Mouse (Mus musculus) heart, embryonic 12.5 days (tissue): ENCODE measurements at regions not wholly inside any gene's neighbourhood (a gene's known extent, or its start where the extent isn't known, plus 50 kb on each side); places are given as distances from the start of the nearest gene placed in this dataset.

Source experiments
- ATAC-seq: fragments of 200-750 bp; cut with Nextera tagmentation; 2 replicates; pipeline ENCODE4 v1.8.0; 2017; ENCODE audit warnings: moderate TSS enrichment, moderate library complexity; ENCODE audit not compliant: insufficient number of reproducible peaks, low FRiP score
- H3K27ac ChIP-seq: fragments of 300-500 bp; sonication (generic); 2 replicates; pipeline ENCODE4 v1.5.1; 2016; ENCODE audit warnings: mild to moderate bottlenecking, moderate library complexity; ENCODE audit not compliant: poor library complexity, severe bottlenecking
- H3K27me3 ChIP-seq: fragments of 300-500 bp; sonication (generic); replicated peaks from 2 replicates; pipeline ENCODE4 v1.6.1; 2016; ENCODE audit warnings: mild to moderate bottlenecking, moderate library complexity
- H3K36me3 ChIP-seq: fragments of 300-500 bp; sonication (generic); 2 replicates; pipeline ENCODE4 v1.6.1; 2016; ENCODE audit warnings: mild to moderate bottlenecking, moderate library complexity
- H3K4me1 ChIP-seq: fragments of 300-500 bp; sonication (generic); replicated peaks from 2 replicates; pipeline ENCODE4 v1.6.1; 2016; ENCODE audit warnings: mild to moderate bottlenecking
- H3K4me2 ChIP-seq: fragments of 300-500 bp; sonication (generic); 2 replicates; pipeline ENCODE4 v1.6.1; 2016; ENCODE audit warnings: mild to moderate bottlenecking, moderate library complexity
- H3K4me3 ChIP-seq: fragments of 300-500 bp; sonication (generic); 2 replicates; pipeline ENCODE4 v1.5.1; 2016; ENCODE audit warnings: mild to moderate bottlenecking
- H3K9ac ChIP-seq: fragments of 300-500 bp; sonication (generic); 2 replicates; pipeline ENCODE4 v1.6.1; 2016; ENCODE audit warnings: mild to moderate bottlenecking, moderate library complexity
- H3K9me3 ChIP-seq: fragments of 300-500 bp; sonication (generic); replicated peaks from 2 replicates; pipeline ENCODE4 v1.6.1; 2016; ENCODE audit warnings: mild to moderate bottlenecking, moderate library complexity
- WGBS: fragments of 180-500 bp; shearing (Covaris S2); methylation state at CpG from one replicate; pipeline ENCODE4 v1.1.7; 2016; 5-methylcytosine and 5-hydroxymethylcytosine counted together

- no peak overlapping the region for H3K27ac ChIP-seq
- no peak overlapping the region for H3K4me2 ChIP-seq
- 84% methylated on average over 6 of the region's 6 CpGs for WGBS
- no peak for ATAC-seq
- H3K4me3 ChIP-seq: no peak overlapping the region
- H3K9me3 ChIP-seq: 0 out of 2 replicates have a peak, but pooled peaks cover 2% of the 10 kb centered on the region
- no peak overlapping the region for H3K9ac ChIP-seq
- no peaks in the 10 kb centered on the region for H3K4me1 ChIP-seq
- no peaks in the 10 kb centered on the region for H3K36me3 ChIP-seq
- peaks cover 6% of the 10 kb centered on the region; the same call in 1 of the 2 replicates for H3K27me3 ChIP-seq
Observed at GRCm38 (mm10) chr7:136283770-136284169, 567.6 kb upstream of the Mki67 start.

GRCm38 (mm10) chr7:136285606-136286005 is 569.4 kb upstream of the Mki67 start:
- 0 out of 2 replicates have a peak, but pooled peaks cover 2% of the 10 kb centered on the region for H3K9me3 ChIP-seq
- no peak for ATAC-seq
- H3K36me3 ChIP-seq: no peaks in the 10 kb centered on the region
- H3K27me3 ChIP-seq: peaks cover 2% of the 10 kb centered on the region; the same call in 1 of the 2 replicates
- no peak overlapping the region for H3K9ac ChIP-seq
- H3K4me1 ChIP-seq: no peaks in the 10 kb centered on the region
- 83% methylated on average over 1 of the region's 1 CpGs for WGBS
- no peak overlapping the region for H3K4me3 ChIP-seq
- no peak overlapping the region for H3K27ac ChIP-seq
- no peak overlapping the region for H3K4me2 ChIP-seq

GRCm38 (mm10) chr7:136293536-136294145 is 577.5 kb upstream of the Mki67 start:
- Histone ChIP-seq H3K36me3 (no peaks in the 10 kb centered on the region), H3K27ac (no peak overlapping the region), H3K4me1 (0 out of 2 replicates have a peak, but pooled peaks cover 3% of the 10 kb centered on the region), H3K4me3 (no peak overlapping the region), H3K9ac (no peak overlapping the region), H3K9me3 (no peaks in the 10 kb centered on the region), H3K4me2 (no peak overlapping the region), H3K27me3 (no peaks in the 10 kb centered on the region)
- no peak for ATAC-seq
- 62% methylated on average over 6 of the region's 6 CpGs for WGBS

GRCm38 (mm10) chr7:136294445-136294844 is 578.3 kb upstream of the Mki67 start:
- H3K4me2 ChIP-seq: no peak overlapping the region
- 37% methylated on average over 4 of the region's 4 CpGs for WGBS
- no peak overlapping the region for H3K9ac ChIP-seq
- H3K9me3 ChIP-seq: no peaks in the 10 kb centered on the region
- no peak overlapping the region for H3K4me3 ChIP-seq
- ATAC-seq: no peak
- no peaks in the 10 kb centered on the region for H3K36me3 ChIP-seq
- no peak overlapping the region for H3K27ac ChIP-seq
- no peaks in the 10 kb centered on the region for H3K27me3 ChIP-seq
- 0 out of 2 replicates have a peak, but pooled peaks cover 3% of the 10 kb centered on the region for H3K4me1 ChIP-seq

- H3K4me1 ChIP-seq: 0 out of 2 replicates have a peak, but pooled peaks cover 3% of the 10 kb centered on the region
- no peak overlapping the region for H3K4me3 ChIP-seq
- H3K36me3 ChIP-seq: no peaks in the 10 kb centered on the region
- H3K27ac ChIP-seq: no peak overlapping the region
- 71% methylated on average over 2 of the region's 2 CpGs for WGBS
- H3K9me3 ChIP-seq: no peaks in the 10 kb centered on the region
- H3K27me3 ChIP-seq: no peaks in the 10 kb centered on the region
- no peak overlapping the region for H3K9ac ChIP-seq
- ATAC-seq: no peak
- H3K4me2 ChIP-seq: no peak overlapping the region
Observed at GRCm38 (mm10) chr7:136297901-136298513, 581.8 kb upstream of the Mki67 start.

GRCm38 (mm10) chr7:136306137-136306536 is 588.3 kb upstream of the Mgmt start:
- Histone ChIP-seq H3K27me3 (no peaks in the 10 kb centered on the region), H3K4me1 (no peaks in the 10 kb centered on the region), H3K4me3 (no peak overlapping the region), H3K4me2 (no peak overlapping the region), H3K27ac (no peak overlapping the region), H3K36me3 (no peaks in the 10 kb centered on the region), H3K9ac (no peak overlapping the region), H3K9me3 (no peaks in the 10 kb centered on the region)
- WGBS: 70% methylated on average over 4 of the region's 4 CpGs
- no peak for ATAC-seq

GRCm38 (mm10) chr7:136308765-136309164 is 585.6 kb upstream of the Mgmt start:
- no peak for ATAC-seq
- no peak overlapping the region for H3K9ac ChIP-seq
- no peaks in the 10 kb centered on the region for H3K9me3 ChIP-seq
- H3K36me3 ChIP-seq: no peaks in the 10 kb centered on the region
- H3K4me1 ChIP-seq: no peaks in the 10 kb centered on the region
- no peak overlapping the region for H3K4me2 ChIP-seq
- H3K27me3 ChIP-seq: no peaks in the 10 kb centered on the region
- H3K4me3 ChIP-seq: no peak overlapping the region
- H3K27ac ChIP-seq: no peak overlapping the region

GRCm38 (mm10) chr7:136327281-136327680 is 567.1 kb upstream of the Mgmt start:
- 64% methylated on average over 4 of the region's 4 CpGs for WGBS
- H3K4me2 ChIP-seq: no peak overlapping the region
- H3K9me3 ChIP-seq: no peaks in the 10 kb centered on the region
- no peak for ATAC-seq
- H3K27ac ChIP-seq: no peak overlapping the region
- no peak overlapping the region for H3K4me3 ChIP-seq
- H3K36me3 ChIP-seq: no peaks in the 10 kb centered on the region
- H3K27me3 ChIP-seq: no peaks in the 10 kb centered on the region
- no peak overlapping the region for H3K9ac ChIP-seq
- H3K4me1 ChIP-seq: peaks cover 4% of the 10 kb centered on the region; the same call in 1 of the 2 replicates

GRCm38 (mm10) chr7:136330431-136330830 is 564.0 kb upstream of the Mgmt start:
- WGBS: 91% methylated on average over 1 of the region's 1 CpGs
- Histone ChIP-seq H3K36me3 (no peaks in the 10 kb centered on the region), H3K4me2 (no peak overlapping the region), H3K27me3 (no peaks in the 10 kb centered on the region), H3K27ac (no peak overlapping the region), H3K9me3 (no peaks in the 10 kb centered on the region), H3K9ac (no peak overlapping the region), H3K4me1 (peaks cover 4% of the 10 kb centered on the region; the same call in 1 of the 2 replicates), H3K4me3 (no peak overlapping the region)
- no peak for ATAC-seq

- 52% methylated on average over 4 of the region's 4 CpGs for WGBS
- H3K36me3 ChIP-seq: no peaks in the 10 kb centered on the region
- ATAC-seq: no peak
Observed at GRCm38 (mm10) chr7:136332805-136333204, 561.6 kb upstream of the Mgmt start.

GRCm38 (mm10) chr7:136341599-136342210 is 552.7 kb upstream of the Mgmt start:
- no peaks in the 10 kb centered on the region for H3K36me3 ChIP-seq
- WGBS: 82% methylated on average over 16 of the region's 16 CpGs
- H3K9me3 ChIP-seq: no peaks in the 10 kb centered on the region
- H3K4me2 ChIP-seq: no peak overlapping the region
- peaks cover 20% of the 10 kb centered on the region for H3K4me1 ChIP-seq
- ATAC-seq: no peak
- H3K4me3 ChIP-seq: no peak overlapping the region
- H3K27ac ChIP-seq: no peak overlapping the region
- no peak overlapping the region for H3K9ac ChIP-seq
- H3K27me3 ChIP-seq: no peaks in the 10 kb centered on the region

More at GRCm38 (mm10) chr7:136332805-136333204, 561.6 kb upstream of the Mgmt start:
- peaks cover 4% of the 10 kb centered on the region; the same call in 1 of the 2 replicates for H3K4me1 ChIP-seq
- no peak overlapping the region for H3K4me2 ChIP-seq
- no peak overlapping the region for H3K4me3 ChIP-seq
- no peaks in the 10 kb centered on the region for H3K9me3 ChIP-seq
- H3K27ac ChIP-seq: no peak overlapping the region
- no peak overlapping the region for H3K9ac ChIP-seq
- no peaks in the 10 kb centered on the region for H3K27me3 ChIP-seq
